Mouse (Mus musculus) gonadal fat pad, adult 2 months (tissue): ENCODE measurements around the gene Mab21l3. TPM values are rescaled to one million over a fixed set of nuclear protein-coding genes. Genes with fewer than 3 reads are reported as not detected.
"Not testable (repeated sequence)": the region's sequence is repeated elsewhere in the genome, so short reads cannot be mapped to it uniquely, and the experiment has no call there.

Experiments used
- DNase-seq: peaks from one replicate; pipeline ENCODE4 v3.0.0-alpha.2; 2012; ENCODE audit warnings: low read depth
- polyA plus RNA-seq: library from polyadenylated mRNA; depleted of rRNA; stranded (reverse); fragments of >200 nt; gene quantifications from 2 replicates; pipeline ENCODE4 v1.2.3, GENCODE M21; 2012

Mab21l3 gene
- polyA plus RNA-seq, 1 experiment = 0.88 TPM

DNA sequence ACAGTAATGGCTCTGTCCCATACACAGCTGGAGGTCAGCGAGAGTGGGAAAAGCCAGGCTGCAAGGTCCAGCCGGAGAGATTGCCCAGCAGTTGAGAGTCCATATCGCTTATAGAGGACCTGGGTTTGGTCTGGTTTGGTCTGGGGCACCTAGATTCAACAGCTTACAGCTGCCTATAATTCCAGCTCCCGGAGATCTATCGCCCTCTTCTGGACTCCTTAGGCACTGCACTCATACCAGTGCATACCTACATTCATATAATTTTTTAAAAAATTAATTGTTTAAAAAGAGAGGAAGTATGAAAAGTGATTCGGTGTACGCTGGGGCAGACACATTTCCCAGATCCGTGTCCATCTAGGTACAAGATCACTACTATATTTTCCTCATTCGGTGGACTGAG is 9.4 kb downstream of the Mab21l3 start:
- DNase-seq = no peak

DNA sequence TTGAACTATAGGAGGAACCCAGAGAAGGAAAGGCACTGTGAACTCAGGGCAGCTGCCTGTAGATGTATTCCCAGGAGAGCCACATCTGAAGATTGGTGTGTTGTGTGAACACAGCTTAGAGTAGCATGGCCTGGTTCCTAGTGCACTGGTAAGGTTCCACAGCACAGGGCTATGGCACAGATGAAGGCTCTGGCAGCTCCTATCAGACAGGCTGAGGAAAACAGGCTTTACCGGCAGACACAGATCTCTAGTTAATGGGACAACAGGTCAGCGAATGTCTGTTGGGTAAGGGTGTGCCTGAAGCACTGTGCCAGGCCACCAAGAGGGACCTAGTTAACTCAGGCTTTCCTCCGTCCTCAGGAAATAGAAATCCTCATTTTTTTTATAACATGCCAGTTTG is 11.8 kb downstream of the Mab21l3 start:
- no peak for DNase-seq

DNA sequence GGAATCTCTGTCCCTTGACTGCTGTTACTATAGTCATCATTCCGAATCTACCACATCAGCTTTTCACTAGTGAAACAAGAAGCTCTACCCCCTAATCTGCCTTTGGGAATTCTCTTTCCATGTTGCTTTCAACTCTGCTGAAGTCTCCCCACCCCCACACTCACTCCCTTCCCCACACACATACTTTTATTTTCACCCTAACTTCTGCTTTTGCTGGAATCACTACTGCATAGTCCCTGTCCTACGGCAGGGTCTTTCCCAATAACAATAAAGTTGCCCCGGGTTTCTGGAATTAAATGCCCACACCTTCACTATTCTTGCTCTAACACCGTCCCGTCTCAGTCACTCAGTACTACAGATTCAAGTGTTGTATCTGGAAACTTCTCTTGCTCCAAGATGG is 12.2 kb downstream of the Mab21l3 start:
- no peak for DNase-seq

DNA sequence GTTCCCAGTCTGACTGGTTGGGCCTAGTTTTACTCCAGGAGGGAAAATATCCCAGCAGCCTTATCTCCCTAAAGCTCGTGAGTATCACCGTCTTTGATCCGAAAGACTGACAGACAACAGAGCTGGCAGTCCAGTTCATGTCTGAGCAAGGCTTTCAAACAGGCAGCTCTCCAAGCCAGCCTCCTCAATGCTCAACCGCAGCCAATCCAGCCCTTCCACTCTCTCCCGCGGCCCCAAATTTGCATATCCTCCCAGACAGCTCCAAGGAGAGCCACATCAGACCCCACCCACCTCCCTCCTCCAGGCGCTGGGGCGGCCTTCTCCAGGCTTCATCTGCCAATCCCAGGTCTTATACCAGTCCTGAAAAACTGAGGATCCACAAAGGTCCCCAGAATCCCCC is 12.7 kb downstream of the Mab21l3 start:
- no peak for DNase-seq

DNA sequence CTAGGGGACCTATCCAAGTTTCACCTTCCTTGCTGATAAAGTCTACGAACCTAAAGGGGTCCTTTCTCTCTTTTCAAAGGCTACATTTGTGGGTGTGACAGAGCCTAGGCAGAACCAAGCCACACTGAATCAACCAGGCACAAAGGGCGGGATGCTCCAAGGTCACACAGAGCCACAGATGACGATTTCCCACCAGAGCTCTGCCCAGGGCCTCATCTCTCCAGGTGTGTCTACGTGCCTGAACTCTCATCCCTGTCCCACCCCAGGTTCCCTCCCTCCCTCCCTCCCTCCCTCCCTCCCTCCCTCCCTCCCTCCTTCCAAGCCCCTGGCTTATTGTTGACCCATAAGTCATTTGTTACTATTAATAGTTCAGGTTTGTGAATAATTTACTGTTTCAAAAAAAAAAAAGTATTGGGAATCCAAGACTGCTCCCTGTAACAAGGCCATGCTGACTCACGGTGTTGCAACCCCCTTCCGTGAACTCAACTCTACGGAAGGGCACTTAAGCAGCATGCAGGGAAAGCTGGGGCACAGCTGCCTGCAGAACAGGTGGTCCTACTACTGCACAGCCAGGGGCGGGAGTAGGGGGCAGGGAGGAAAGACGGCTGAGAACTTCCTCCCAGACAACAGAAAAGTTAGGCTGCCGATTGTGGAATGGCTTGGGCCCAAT is 17.4 kb downstream of the Mab21l3 start:
- DNase-seq = no peak

DNA sequence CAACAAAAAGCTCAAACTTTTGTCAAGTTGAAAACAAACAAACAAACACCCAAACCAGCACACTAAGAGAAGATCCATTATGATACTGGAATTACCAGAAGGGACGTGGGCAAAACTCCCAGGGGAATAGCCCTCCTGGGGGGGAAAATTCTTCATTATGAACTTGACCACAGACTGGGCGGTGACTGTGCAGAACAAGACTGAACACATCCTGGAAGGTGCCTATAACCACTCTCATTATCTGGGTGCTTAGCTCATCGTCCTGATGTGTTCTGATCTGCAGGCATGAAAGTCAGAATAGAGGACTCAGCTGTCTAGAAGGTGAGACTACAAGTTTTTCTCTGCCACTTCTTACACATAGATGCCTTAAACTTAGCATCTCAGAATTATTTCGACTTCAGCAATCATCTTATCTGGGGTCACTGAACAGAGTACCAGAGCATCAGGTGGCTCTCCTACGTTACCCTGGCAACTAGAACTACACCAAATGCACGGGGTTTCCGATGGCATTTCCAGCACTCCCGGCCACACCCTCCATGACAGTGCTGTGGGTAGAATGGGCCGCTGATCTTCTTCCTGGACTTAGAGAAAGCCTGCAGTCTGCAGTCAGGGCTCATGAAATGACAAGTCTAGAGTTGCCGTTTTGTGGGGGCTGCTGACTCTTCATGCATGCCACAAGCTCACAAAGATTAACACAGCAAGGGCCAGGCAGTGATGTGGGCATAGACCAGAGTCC is 18.7 kb downstream of the Mab21l3 start:
- DNase-seq = no peak

- no peak for DNase-seq
Measured at GRCm38 (mm10) chr3:101828595-101828994, 20.2 kb downstream of the Mab21l3 start.

DNA sequence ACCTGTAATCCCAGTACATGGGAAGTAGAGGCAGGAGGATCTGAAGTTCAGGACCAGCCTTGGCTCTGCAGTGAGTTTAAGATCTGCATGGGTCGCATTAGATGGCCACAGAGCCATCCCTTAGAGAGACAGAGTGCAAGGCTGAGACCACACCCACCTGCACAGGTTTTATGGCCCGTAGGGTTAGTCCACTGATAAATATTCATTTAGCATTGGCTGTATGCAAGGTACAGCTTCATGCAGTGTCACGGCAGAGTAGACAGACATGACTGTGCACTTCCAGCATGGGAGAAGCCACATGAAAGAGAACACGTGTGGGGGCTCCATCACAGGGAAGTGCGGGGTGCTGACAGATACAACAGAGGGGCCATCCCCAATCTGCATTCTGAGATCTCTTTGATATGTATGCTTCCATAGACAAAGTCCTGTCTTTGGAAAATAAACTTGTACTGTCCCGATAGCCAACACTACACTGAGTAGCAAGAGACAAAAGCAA is 21.5 kb downstream of the Mab21l3 start:
- DNase-seq = no peak

DNA sequence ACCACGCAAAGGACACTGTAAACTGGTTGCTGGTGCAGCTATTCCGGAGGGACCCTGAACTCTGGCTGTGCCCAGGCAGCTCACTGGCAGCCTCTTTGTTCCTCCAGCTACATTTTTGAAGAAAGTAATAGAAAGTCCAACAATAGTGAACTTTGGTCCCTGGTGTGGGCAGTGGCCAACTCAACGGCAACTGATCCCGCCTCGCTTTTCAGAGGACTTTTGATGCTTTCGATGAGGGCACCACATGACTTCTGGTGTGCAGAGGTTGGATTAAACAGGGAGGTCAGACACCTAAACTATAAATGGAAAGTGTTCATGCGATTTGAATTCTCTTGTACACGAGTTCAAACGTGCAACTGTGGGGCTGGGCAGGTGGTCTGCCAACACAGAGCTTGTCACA is 24.4 kb downstream of the Mab21l3 start:
- DNase-seq = no peak

DNA sequence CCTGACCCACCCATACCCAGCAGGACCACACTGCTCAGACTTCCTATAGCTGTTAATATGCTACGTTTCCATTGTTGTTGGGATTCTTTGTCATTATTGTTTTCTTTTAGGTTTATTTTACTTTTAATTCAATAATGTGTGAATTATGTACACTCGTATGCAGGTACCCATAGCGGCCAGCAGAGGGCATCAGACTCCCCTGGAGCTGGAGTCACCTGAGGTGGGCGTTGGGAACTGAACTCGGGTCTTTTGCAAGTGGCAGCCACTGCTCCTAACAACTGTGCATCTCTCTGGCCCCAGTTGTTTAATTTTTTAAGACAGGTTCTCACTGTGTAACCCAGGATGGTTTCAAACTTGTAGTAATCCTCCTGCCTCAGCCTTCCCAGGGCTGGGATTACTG is 26.7 kb downstream of the Mab21l3 start:
- DNase-seq = no peak

DNA sequence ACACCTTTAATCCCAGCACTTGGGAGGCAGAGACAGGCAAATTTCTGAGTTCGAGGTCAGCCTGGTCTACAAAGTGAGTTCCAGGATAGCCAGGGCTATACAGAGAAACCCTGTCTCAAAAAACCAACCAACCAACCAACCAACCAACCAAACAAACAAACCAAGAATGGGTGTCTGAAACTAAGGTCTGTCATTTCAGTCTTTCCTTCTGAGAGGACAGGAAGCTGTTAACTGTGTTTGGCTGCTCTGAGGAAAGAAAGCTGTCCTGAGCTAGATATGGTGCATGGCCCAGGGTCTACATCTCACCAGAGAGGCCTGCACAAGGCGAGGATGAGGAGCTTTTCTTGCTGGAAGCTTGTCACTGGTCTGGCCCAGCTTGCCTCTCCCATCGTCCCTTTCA is 28.1 kb downstream of the Mab21l3 start:
- DNase-seq = not testable (repeated sequence)

- peak; percentile 98 for DNase-seq
Measured at GRCm38 (mm10) chr3:101816006-101816405, 32.8 kb downstream of the Mab21l3 start.

GRCm38 (mm10) chr3:101814790-101815189 is 34.0 kb downstream of the Mab21l3 start:
- DNase-seq = no peak

GRCm38 (mm10) chr3:101812341-101812962 is 36.3 kb downstream of the Mab21l3 start:
- no peak for DNase-seq

GRCm38 (mm10) chr3:101811931-101812330 is 36.8 kb downstream of the Mab21l3 start:
- no peak for DNase-seq

GRCm38 (mm10) chr3:101807646-101808045 is 41.1 kb downstream of the Mab21l3 start:
- DNase-seq = no peak

DNA sequence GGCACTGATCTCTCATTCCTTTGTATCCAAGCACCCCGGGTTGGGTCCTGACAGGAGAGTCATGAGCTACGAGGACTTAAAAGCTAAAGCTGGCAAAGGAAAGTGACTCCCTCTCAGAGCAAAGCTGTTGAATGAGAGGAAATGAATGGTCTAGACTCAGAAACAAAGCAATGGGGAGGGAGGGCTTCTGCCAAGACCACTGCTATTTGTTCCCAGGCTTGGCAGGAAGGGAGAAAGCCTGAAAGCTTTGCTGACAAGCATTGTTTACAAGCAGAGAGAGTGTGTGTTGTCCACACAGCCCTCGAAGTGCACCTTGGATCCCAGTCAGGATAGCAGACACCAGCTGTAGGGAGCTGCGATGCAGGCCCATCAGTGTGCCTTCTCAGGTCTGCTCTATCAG is 41.8 kb downstream of the Mab21l3 start:
- no peak for DNase-seq

- DNase-seq = no peak
Measured at GRCm38 (mm10) chr3:101806149-101806548, 42.6 kb downstream of the Mab21l3 start.

GRCm38 (mm10) chr3:101805562-101806004 is 43.2 kb downstream of the Mab21l3 start:
- no peak for DNase-seq

DNA sequence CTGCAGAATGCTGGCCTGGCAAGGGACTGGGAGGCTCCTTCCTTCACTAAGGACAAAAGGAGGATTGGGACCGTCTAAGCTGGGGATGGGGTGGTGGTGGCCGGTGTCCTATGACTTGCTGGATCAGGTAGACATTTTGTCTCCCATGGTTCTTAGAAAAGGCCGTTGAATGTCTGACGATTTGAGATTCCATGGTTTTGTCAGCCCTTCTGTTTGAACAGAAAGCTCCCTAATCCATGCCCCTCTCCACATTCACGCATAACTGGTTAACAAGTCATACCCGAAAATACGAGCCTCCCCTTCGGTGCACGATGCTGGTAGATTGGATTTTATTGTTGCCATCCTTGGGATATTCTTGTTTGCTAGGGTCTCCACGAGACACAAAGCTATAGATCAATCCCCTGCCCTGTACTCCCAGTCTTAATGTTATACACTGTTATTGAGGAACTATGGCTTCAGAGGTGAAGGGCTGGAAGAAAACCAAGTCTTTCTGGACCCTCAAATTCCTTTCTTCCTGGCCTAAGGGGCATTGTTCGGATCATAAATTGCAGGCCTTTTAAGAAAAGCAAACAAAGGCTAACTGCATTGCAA is 43.7 kb downstream of the Mab21l3 start:
- DNase-seq = no peak

DNA sequence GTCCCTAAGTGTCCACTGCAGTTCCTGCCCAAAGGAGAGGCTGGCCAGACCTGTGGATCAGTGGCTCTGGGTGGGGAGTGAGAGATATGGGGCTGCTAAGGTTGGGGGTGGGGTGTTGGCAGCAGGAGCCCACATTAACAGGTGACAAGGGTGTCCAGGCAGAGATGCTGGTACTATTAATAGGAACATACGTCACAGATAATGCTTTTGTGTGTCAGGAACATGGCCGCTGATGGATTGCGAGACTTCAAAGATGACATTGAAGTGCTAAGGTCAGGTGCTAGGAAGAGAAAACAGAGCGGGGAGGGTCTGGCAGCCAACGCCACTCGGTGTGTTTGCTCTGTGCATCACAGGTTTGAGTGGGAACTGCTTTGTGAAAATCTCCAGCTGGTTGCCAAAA is 44.4 kb downstream of the Mab21l3 start:
- DNase-seq = no peak

GRCm38 (mm10) chr3:101803764-101804163 is 45.0 kb downstream of the Mab21l3 start:
- DNase-seq = no peak
